Mouse (Mus musculus) stomach, postnatal 0 days (tissue): ENCODE measurements around the gene Gins2.

ENCODE experiments used
- CTCF ChIP-seq: IDR thresholded peaks from 2 replicates; pipeline ENCODE4 v1.5.1; 2016; ENCODE audit warnings: antibody characterized with exemption, low read depth, mild to moderate bottlenecking, moderate library complexity
- EP300 ChIP-seq: optimal IDR thresholded peaks from 2 replicates; pipeline ENCODE3; 2016; ENCODE audit warnings: antibody characterized with exemption

DNA sequence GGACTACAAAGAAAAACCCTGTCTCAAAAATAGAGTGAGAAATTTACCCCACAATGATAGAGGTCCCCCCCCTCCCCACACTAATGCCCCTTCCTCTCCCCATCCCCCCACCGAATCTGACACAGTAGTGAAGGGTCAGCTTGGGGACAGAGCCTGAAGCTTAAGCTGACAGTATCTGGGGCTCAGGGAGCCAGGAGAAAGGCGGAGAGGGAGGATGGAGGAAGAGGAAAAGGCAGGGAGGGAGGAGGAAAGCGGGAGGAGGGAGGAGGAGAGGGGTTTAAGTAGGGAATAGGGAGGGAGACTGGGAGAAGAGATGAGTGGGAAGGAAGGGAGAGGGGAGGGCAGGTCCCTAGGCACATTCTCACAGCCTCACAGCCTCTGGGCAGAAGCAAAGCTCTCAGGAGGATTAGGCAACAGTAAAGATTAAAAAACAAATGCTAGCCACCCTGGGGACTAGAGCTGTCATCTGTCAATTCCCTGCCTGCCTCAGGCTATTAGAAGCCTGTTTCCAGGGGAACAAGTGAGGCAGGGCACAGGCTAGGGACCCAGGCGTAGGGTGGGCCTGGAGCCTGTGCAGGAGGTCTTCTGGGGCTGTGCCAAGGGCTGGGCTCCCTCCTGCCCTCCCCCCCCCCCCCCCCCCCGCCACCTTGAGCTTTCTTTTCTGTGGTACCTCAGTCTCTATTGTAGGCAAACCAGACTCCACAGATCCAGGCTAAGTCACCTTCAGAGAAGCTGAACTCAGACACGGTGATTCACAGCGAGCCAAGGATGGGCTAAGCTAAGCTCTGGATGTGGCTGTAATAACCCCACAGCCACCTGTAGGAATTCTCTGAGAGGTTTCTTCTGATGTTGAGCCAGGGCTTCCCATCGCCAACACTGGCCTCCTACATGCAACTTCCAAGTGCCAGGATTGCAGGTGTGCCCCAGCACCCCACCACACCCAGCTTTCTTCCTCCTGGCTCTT, 27.8 kb upstream of the Gins2 start:
- no peak for TF ChIP-seq CTCF
- no peak for TF ChIP-seq EP300
